Mouse (Mus musculus) hindbrain, postnatal 0 days (tissue): Measurements from ENCODE around the gene Tpcn1. TPM values are rescaled to one million over a fixed set of nuclear protein-coding genes. Genes with fewer than 3 reads are reported as not detected.
A peak's percentile ranks its signal among the peaks of the same experiment; 100 is the strongest.
"Not testable (repeated sequence)": the region's sequence is repeated elsewhere in the genome, so short reads cannot be mapped to it uniquely, and the experiment has no call there.

ENCODE experiments used
- ATAC-seq: fragments of 200-750 bp; cut with Nextera tagmentation; 2 replicates; pipeline ENCODE4 v1.8.0; 2017; ENCODE audit warnings: mild to moderate bottlenecking, moderate TSS enrichment, moderate library complexity
- DNase-seq: peaks from one replicate; pipeline ENCODE4 v3.0.0-alpha.2; 2015; ENCODE audit warnings: low spot score
- H3K27ac ChIP-seq: fragments of 300-500 bp; sonication (generic); 2 replicates; pipeline ENCODE4 v1.5.1; 2014; ENCODE audit warnings: mild to moderate bottlenecking
- H3K27me3 ChIP-seq: fragments of 300-500 bp; sonication (generic); 2 replicates; pipeline ENCODE4 v1.6.1; 2014; ENCODE audit warnings: low read length, mixed read lengths; ENCODE audit not compliant: insufficient read depth
- H3K36me3 ChIP-seq: fragments of 300-500 bp; sonication (generic); 2 replicates; pipeline ENCODE4 v1.6.1; 2014; ENCODE audit warnings: low read length, mixed read lengths; ENCODE audit not compliant: insufficient read depth
- H3K4me1 ChIP-seq: fragments of 300-500 bp; sonication (generic); 2 replicates; pipeline ENCODE4 v1.6.1; 2014; ENCODE audit warnings: antibody characterized with exemption, low read length, mixed read lengths; ENCODE audit not compliant: insufficient read depth
- H3K4me2 ChIP-seq: fragments of 300-500 bp; sonication (generic); 2 replicates; pipeline ENCODE4 v1.6.1; 2014; ENCODE audit warnings: low read depth, mild to moderate bottlenecking, low read length, moderate library complexity, mixed read lengths
- H3K4me3 ChIP-seq: fragments of 300-500 bp; sonication (generic); 2 replicates; pipeline ENCODE4 v1.5.1; 2014; ENCODE audit warnings: low read length
- H3K9ac ChIP-seq: fragments of 300-500 bp; sonication (generic); replicated peaks from 2 replicates; pipeline ENCODE4 v1.6.1; 2014; ENCODE audit warnings: mild to moderate bottlenecking, low read length, moderate library complexity, mixed read lengths
- H3K9me3 ChIP-seq: fragments of 300-500 bp; sonication (generic); 2 replicates; pipeline ENCODE4 v1.6.1; 2016; ENCODE audit warnings: low read length, mixed read lengths
- CTCF ChIP-seq: IDR thresholded peaks from 2 replicates; pipeline ENCODE4 v1.5.1; 2016; ENCODE audit warnings: antibody characterized with exemption, control low read depth, low read depth
- WGBS: fragments of 180-500 bp; shearing (Covaris S2); extraction: QIAGEN DNeasy Blood & Tissue Kit; methylation state at CpG from one replicate; pipeline ENCODE4 v1.1.7; 2014; 5-methylcytosine and 5-hydroxymethylcytosine counted together
- polyA plus RNA-seq: library from polyadenylated mRNA; unstranded; fragments of >200 nt; fragmentation: Nextera tagmentation; extraction: Ambion mirVana; gene quantifications from 2 replicates; pipeline ENCODE4 v1.2.1, GENCODE M21; 2015
- total RNA-seq: library from RNA; depleted of rRNA; stranded (reverse); fragments of >200 nt; gene quantifications from 2 replicates; pipeline ENCODE4 v1.2.3, GENCODE M21; 2014

The Tpcn1 gene
- total and polyA plus RNA-seq, 2 experiments from 2014 or later: 15.4 to 30.7 TPM

- Histone ChIP-seq H3K9ac (peak within 1 kb of the TSS; percentile 88), H3K27ac (peak within 1 kb of the TSS; percentile 64; the same call in 1 of the 2 replicates), H3K36me3 (no peaks in the 10 kb centered on the region), H3K27me3 (no peaks in the 10 kb centered on the region), H3K4me3 (peak within 1 kb of the TSS; percentile 91), H3K9me3 (no peaks in the 10 kb centered on the region), H3K4me2 (peak within 1 kb of the TSS; percentile 95), H3K4me1 (peaks cover 6% of the 10 kb centered on the region; the same call in 1 of the 2 replicates)
- under 1% methylated on average over 43 of the region's 55 CpGs for WGBS
- no peak for TF ChIP-seq CTCF
- ATAC-seq (peak; percentile 92), DNase-seq (peak; percentile 97)
Measured at GRCm38 (mm10) chr5:120503144-120503795, 85.2 kb downstream of the Tpcn1 start, which contains the start of gene Plbd2. TSS of gene Plbd2 (minus strand) at chr5:120503625.

- H3K4me1 ChIP-seq: peaks cover 6% of the 10 kb centered on the region; the same call in 1 of the 2 replicates
- H3K4me2 ChIP-seq: peak overlapping the region; percentile 95
- no peaks in the 10 kb centered on the region for H3K9me3 ChIP-seq
- no peak for ATAC-seq
- no peak for TF ChIP-seq CTCF
- H3K27ac ChIP-seq: peak overlapping the region; percentile 64; the same call in 1 of the 2 replicates
- DNase-seq: no peak
- peak overlapping the region; percentile 88 for H3K9ac ChIP-seq
- H3K4me3 ChIP-seq: peak overlapping the region; percentile 91
- 5% methylated on average over 12 of the region's 12 CpGs for WGBS
- H3K27me3 ChIP-seq: no peaks in the 10 kb centered on the region
- H3K36me3 ChIP-seq: no peaks in the 10 kb centered on the region
Measured at GRCm38 (mm10) chr5:120502675-120503143, 85.8 kb downstream of the Tpcn1 start.

GRCm38 (mm10) chr5:120502147-120502621, 86.3 kb downstream of the Tpcn1 start:
- Histone ChIP-seq H3K4me1 (peaks cover 6% of the 10 kb centered on the region; the same call in 1 of the 2 replicates), H3K36me3 (no peaks in the 10 kb centered on the region), H3K4me3 (peak overlapping the region; percentile 91), H3K9ac (peak overlapping the region; percentile 88; the same call in 1 of the 2 replicates), H3K27me3 (no peaks in the 10 kb centered on the region), H3K4me2 (peak overlapping the region; percentile 95), H3K27ac (no peak overlapping the region), H3K9me3 (no peaks in the 10 kb centered on the region)
- no peak for TF ChIP-seq CTCF
- ATAC-seq (no peak), DNase-seq (no peak)
- WGBS: 62% methylated on average over 9 of the region's 9 CpGs

- not testable (repeated sequence) for H3K27me3 ChIP-seq, H3K4me3 ChIP-seq, H3K4me1 ChIP-seq, ATAC-seq, H3K4me2 ChIP-seq, H3K9ac ChIP-seq, H3K9me3 ChIP-seq, DNase-seq, H3K27ac ChIP-seq, H3K36me3 ChIP-seq
- WGBS: 89% methylated on average over 9 of the region's 9 CpGs
Measured at GRCm38 (mm10) chr5:120500609-120501008, 87.9 kb downstream of the Tpcn1 start.

- no peak for TF ChIP-seq CTCF
- no peak overlapping the region for H3K27ac ChIP-seq
- ATAC-seq (no peak), DNase-seq (no peak)
- H3K27me3 ChIP-seq: no peaks in the 10 kb centered on the region
- peaks cover 6% of the 10 kb centered on the region; the same call in 1 of the 2 replicates for H3K4me1 ChIP-seq
- 85% methylated on average over 4 of the region's 4 CpGs for WGBS
- H3K36me3 ChIP-seq: no peaks in the 10 kb centered on the region
- H3K9me3 ChIP-seq: no peaks in the 10 kb centered on the region
- H3K4me2 ChIP-seq: no peak overlapping the region
- no peak overlapping the region for H3K9ac ChIP-seq
- H3K4me3 ChIP-seq: no peak overlapping the region
Measured at GRCm38 (mm10) chr5:120499202-120499601, 89.3 kb downstream of the Tpcn1 start.

- TF ChIP-seq CTCF: no peak
- Histone ChIP-seq H3K4me1 (peaks cover 3% of the 10 kb centered on the region; the same call in 1 of the 2 replicates), H3K36me3 (0 out of 2 replicates have a peak, but pooled peaks cover 6% of the 10 kb centered on the region), H3K4me3 (no peak overlapping the region), H3K4me2 (no peak overlapping the region), H3K9me3 (no peaks in the 10 kb centered on the region), H3K27ac (no peak overlapping the region), H3K27me3 (no peaks in the 10 kb centered on the region), H3K9ac (no peak overlapping the region)
- DNase-seq: no peak
- ATAC-seq: no peak
- 93% methylated on average over 3 of the region's 3 CpGs for WGBS
Measured at GRCm38 (mm10) chr5:120497071-120497470, 91.4 kb downstream of the Tpcn1 start.
